17 mouse cellular contexts compared by ENCODE assay signal in genomic region chr12:16872006-16872405, GRCm38 (mm10).
"Had no signal": no experiment of that assay in that cellular context is flagged by ENCODE, and none has a peak within 500 bp of the region (broad histone marks: within the 10 kb centered on the region; RNA-seq: fewer than 3 reads in every experiment).

No protein-coding gene starts in this region.

- H3K9me3 ChIP-seq: neural tube, embryonic 12.5 days; neural tube, embryonic 13.5 days; neural tube, embryonic 15.5 days; stomach, embryonic 15.5 days had no signal

- H3K27ac ChIP-seq: neural tube, embryonic 12.5 days; neural tube, embryonic 13.5 days; neural tube, embryonic 15.5 days; stomach, postnatal 0 days had no signal

- H3K36me3 ChIP-seq: neural tube, embryonic 12.5 days; neural tube, embryonic 13.5 days; neural tube, embryonic 15.5 days; stomach, embryonic 15.5 days had no signal

- H3K27me3 ChIP-seq: neural tube, embryonic 12.5 days; neural tube, embryonic 13.5 days; neural tube, embryonic 15.5 days; stomach, embryonic 15.5 days had no signal

- H3K4me2 ChIP-seq: neural tube, embryonic 12.5 days; neural tube, embryonic 13.5 days; neural tube, embryonic 15.5 days; stomach, embryonic 15.5 days had no signal

- DNase-seq: retina, postnatal 1 day; right cerebral cortex, adult 18-20 months; right cerebral cortex, postnatal 14 days; right cerebral cortex, postnatal 25 days; right cerebral cortex, postnatal 4 days; spleen, adult 18-20 months; thymus, adult 18-20 months; thymus, adult 2 months; thymus, postnatal 14 days; thymus, postnatal 25 days; thymus, postnatal 36 days; thymus, postnatal 4 days had no signal

- H3K9ac ChIP-seq: neural tube, embryonic 12.5 days; neural tube, embryonic 13.5 days; neural tube, embryonic 15.5 days; stomach, embryonic 15.5 days had no signal

- H3K4me3 ChIP-seq: neural tube, embryonic 12.5 days; neural tube, embryonic 13.5 days; neural tube, embryonic 15.5 days; stomach, embryonic 15.5 days had no signal
